Mouse (Mus musculus): ENCODE results near the gene Ipmk.
A peak's percentile ranks its signal among the peaks of the same experiment; 100 is the strongest.

Ipmk gene

DNA sequence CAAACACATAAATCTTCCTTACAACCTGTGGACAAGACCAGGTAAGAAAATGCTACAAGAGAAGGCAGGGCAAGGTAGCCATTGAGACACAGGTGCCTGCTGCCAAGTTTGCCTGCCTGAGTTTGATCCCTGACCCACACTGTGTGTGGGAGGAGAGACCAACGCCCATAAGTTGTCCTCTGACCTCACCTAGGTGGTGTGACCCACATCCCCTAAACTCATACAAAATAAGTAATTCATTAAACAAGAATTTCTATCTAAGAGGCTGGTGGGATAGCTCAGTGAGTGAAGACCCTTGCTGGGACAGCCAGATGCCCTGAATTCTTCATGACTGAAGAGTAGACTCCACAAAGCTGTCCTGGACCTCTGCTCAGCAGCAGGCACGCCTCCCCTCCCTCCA, 7.4 kb upstream of the Ipmk start:
- no peak for DNase-seq (ENCODE audit: low spot score in 2 of 2)

DNA sequence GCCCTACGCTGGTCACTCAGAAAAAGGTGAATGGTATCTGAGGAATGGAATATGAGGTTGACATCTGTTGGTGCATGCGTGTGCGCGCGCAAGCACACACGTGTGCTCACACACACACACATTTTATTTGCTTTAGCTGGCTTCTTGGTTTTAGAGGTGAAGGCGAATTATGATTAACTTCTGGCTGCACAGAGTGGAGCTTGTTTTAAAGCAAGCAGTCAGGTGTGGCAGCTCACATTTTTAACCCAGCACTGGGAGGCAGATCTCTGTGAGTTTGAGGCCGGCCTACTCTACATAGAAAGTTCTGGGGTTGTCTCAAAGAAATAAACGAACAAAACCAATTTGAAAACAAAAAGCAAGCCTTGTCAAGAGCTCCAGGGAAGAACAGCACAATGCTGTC, 6.3 kb upstream of the Ipmk start:
- DNase-seq (ENCODE audit: low spot score in 2 of 2) = no peak

DNA sequence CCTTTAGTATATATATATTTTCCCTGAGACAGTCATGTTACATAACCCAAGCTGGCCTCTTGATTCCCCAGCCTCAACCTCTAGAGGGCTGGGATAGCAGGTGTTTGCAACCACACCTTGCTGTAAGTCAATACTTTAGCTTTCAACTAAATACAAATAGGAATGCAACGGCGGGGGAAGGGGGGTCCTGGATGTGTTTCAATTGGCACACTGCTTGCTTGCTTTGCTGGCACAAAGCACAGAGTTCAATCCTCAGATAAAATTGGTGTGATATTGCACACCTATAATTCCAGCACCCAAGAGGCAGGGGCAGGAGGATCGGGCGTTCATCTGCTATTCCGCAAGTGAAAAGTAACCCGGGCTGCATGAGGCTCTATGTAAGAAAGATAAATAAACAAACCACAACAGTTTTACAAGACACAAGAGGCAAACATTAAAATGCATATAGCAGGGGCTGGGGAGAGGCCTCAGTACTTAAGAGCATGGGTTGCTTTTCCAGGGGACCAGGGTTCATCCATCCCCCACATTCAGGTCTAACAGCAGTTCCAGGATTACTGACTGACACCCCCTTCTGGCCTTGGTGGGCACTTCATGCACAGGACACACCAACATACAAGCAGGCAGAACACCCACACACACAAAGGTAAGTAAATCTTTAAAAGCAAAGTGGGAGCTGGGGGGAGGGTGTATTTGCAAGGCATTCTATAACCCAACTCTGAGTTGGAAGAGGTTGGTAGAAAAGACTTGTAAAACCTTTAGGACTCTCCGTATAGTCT, 5.3 kb upstream of the Ipmk start:
- DNase-seq (ENCODE audit: low spot score in 2 of 2) = peak in 1 of 2 experiments; percentile 50

DNA sequence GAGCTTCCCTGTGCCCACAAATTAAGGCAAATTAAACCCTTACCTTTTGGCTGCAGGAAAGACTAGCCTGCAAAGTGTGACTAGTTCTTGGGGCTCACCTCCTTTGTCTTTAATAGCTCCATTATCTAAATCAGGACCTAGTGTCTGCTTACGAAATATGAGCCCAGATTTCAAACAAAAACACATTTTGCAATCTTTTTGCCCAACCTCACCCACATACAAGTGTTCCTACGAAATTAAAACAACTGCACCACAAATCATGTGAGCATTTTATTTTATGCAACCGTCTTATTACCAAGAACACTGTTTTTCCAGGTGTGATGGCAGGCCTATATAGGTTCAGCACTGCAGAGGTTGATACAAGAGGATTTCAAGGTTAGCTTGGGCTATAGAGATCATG, 4.4 kb upstream of the Ipmk start:
- DNase-seq (ENCODE audit: low spot score in 2 of 2) = no peak

DNA sequence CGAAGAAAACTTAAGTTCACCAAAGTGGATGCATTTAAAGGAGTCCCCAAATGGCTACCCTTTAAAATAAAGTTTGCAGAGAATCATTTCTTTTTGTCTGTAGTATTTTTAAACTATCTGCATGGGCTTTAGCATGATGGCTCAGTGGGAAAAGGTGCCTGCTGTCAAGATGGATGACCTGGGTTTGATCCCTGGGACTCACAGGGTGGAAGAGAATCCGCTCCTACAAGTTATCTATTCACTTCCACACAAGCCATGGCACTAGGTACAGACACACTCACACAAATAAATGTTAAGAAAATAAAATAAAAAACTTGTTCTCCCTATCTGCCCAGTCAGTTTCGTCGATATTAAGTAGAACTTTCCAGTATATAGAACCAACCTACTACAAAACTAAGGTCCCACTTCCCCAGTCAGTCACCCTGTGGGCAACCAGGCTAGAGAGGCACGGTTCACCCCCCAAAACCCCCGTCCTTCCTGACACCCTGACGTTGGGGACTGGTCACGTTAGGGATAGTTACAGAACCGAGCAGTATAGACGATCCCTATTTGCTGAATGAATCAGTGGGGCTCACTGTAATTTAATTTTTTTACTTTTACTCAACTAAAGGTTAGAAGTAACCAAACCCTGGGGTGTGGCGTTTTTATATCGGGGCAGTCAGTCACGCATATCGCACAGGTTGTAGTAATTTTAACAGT, 3.8 kb upstream of the Ipmk start:
- DNase-seq (ENCODE audit: low spot score in 2 of 2) = peak in 1 of 2 experiments; percentile 21

DNA sequence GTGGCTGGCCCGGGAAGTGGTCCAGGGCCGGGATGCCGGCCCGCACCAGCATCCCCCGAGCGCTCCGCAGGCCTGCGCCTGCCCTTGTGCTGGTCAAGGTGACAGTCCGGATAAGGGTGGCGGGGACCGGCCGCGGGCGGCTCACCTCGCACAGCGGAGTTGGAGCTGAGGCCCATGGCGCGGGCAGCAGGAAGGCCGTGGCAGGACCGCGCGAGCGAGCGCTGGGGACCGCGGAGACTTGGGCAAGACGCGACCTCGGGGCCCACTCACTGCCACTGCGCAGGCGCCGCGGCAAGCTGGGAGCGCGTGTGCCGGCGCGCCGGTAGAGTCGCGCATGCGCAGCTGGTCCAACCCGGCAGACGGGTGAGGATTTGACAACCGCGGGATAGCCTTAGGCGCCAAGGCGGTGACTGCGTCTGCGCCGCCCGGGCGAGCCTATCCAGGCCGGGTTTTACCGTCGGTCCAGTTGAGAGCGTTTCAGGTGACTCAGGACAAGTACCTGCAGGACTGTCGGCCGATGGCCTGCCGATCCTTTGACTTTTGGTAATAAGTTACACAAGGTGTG, 2.9 kb upstream of the Ipmk start, which contains the start of gene Cisd1:
Gene Cisd1 (minus strand): TSS at position 376 of the 565 bp plus-strand sequence.
- DNase-seq (ENCODE audit: low spot score in 2 of 2) = peak; percentile 90 to 94

DNA sequence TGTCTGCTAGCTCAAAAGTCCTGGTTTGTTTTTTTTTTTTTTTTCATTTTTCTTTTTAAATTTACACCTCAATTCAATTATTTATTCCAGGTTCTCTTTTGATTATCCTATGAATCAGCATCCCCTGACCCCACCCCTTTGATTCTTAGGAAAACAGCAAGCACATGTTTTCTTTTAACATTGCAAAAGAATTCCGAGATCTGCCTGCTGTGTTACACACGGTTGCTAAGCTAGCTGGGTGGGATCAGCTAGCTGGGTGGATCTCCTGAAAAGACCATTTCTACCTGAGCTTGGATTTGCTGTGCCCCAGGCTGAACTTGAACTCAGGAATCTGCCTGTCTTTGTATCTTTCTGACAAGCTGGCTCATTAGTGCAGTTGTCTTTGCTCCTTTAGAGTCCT, 1.5 kb upstream of the Ipmk start:
- no peak for DNase-seq (ENCODE audit: low spot score in 2 of 2)

DNA sequence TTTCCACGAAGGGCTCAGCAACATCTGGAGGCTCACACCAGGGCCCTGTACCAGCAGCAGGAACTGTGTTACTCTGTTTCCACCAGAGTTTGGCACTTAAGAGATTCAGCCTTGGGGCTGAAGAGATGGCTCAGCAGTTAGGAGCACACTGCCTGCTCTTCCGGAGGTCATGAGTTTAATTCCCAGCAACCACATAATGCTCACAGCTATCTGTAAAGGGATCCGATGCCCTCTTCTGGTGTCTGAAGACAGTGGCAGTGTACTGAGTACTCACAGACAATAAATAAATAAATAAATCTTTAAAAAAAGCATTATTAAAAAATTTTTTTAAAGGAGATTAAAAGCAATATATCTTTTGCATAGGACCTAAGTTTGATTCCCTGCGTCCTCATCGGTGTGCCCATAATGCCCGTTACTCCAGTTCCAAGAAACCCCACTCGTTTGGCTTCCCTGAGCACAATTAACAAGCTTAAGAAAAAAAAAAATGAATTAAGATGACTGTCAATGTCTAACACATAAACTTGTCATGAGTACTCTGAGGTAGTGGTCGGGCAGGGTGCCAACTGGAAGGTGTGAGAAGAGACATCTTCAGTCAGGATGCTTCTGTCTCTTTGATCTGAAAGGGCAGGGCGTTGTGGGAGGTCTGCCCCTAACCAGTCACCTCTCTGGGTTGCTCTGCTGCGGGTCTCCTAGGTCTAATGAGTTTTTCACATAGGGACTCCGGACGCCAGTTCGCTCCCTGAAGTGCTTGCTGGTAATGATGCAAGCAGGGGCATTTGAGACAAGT, 648 bp upstream of the Ipmk start:
- peak; percentile 12 to 79 for DNase-seq (ENCODE audit: low spot score in 2 of 2)

DNA sequence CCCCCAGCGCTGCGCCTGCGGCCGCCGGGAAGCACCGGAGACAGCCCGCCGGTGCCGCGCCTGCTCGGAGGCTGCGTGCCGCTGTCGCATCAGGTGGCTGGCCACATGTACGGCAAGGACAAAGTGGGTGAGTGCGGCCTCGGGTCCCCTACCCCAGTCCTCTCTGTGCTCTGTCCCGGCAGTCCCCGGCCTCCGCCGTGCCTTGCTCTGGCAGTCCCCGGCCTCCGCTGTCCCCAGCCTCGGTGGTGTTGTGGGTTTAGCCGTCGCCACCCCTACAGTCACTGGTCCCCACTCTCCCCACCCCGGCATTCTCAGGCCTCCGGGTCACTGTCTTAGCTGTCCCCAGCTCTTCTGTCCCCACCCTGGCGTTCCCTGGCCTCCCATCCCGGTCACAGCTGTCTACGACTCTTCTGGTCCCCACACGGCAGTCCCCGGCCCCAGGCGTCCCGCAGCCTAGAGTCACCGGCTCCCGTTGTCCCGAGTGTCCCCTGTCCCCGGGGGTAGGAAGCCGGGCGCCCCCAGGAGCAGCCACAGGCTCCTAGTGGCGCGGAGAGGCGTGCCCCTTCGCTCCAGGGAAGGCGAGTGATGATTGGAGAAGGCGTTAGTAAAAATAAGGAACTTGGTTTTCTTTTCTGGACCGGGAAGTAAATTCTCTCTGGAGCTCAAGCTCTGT, 537 bp downstream of the Ipmk start:
- peak in 1 of 2 experiments; percentile 72 for DNase-seq (ENCODE audit: low spot score in 2 of 2)

DNA sequence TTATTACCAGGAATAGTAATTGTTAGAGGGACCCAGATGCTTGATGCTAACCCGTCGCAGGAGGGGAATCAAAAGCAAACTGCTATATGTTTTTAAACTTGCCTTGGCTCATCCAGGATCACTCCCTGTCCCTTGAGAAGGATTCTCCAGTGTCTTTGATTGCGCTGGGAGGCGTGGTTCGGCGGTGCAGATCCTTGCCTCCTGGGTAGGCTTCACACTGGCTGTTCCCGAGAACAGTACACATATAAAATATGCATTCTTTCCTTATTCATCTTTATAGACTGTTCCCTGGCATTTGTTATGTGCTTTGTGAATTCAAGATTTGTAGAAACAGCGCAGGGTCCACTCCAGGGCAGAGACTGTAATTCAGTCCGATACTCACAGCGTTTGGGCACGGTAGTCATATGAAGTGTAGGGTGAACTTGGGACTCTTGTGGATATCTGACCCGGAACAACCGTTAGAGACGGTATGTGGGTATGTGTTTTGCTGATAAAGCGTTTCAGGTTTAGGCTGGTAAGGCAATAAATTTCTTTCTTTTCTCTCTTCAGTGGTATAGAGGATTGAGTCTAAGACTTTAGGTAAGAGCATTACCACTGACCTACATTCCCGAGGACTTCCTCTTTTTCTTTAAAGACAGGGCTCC, 1.2 kb downstream of the Ipmk start:
- DNase-seq (ENCODE audit: low spot score in 2 of 2) = peak; percentile 31 to 33

DNA sequence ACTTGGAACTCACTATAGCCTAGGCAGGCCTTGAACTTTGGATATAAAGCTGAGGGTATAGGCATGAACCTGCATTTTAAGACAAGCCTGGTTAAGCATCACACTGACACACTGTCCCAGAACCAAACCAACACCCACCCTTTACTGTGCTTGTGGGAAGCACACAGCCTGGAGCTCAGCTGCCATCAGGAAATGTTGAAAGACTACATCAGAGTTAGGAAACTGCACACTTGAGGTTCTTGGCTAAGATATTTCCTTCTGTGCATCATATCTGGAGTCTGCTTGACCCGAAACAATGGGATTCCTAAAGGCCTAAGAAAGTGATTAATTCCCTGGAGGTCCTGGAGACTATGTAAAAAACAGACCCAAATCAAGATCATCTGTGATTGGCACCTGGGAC, 1.7 kb downstream of the Ipmk start:
- DNase-seq (ENCODE audit: low spot score in 2 of 2) = peak in 1 of 2 experiments; percentile 26

DNA sequence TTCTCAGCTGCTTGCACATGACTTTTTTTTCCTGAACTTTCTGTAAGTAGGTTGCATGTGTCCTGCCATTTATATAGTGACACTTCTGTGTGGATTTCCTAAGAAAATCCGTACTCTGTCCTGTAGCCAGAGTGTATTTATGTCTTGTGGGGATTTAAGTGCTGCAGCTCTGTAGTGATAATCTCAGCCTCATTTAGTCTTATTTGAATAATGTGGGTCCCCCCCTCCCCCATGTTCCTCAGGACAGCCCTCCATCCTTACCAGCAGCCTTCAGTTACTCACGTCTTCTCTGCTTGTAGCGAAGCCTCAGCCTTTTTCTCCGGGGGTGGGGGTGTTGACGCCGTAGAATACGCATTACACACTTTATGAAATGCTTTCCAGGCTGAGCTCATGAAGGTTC, 3.7 kb downstream of the Ipmk start:
- no peak for DNase-seq (ENCODE audit: low spot score in 2 of 2)

DNA sequence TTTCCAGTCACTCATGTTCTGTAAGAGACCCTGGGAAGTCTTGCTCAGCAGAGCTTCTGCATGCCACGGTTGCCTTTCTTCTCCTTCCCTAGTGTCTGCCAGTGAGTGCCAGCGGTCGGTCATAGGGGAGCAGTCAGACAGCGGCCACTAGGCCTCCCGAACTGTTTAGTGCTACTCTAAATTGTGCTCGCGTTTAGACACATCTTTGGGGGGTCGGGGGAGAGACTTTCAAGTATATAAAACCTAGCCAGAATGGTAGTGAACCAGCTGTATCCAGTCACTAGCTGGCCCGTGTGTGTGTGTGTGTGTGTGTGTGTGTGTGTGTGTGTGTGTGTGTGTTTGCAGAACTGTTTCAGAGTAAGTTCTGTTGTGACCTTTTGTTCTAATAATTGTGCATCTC, 6.3 kb downstream of the Ipmk start:
- no peak for DNase-seq (ENCODE audit: low spot score in 2 of 2)

DNA sequence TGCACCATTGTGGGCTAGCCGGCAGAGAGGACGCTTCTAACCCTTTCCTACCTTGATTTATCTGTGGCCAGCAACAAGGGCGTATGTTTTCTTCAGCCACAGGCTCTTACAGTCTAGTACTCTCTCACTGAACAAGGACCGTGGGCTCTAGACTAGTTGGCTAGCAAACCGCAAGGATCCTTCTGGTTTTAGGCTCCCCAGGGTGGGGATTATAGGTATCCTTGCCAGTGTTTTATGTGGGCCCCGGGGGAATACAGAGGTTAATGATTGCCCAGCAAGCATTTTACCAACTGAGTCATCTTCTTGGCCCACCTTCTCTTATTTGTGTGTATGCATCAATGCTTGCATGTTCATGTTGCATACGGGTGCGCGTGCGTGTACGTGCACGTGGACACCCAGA, 7.4 kb downstream of the Ipmk start:
- no peak for DNase-seq (ENCODE audit: low spot score in 2 of 2)

DNA sequence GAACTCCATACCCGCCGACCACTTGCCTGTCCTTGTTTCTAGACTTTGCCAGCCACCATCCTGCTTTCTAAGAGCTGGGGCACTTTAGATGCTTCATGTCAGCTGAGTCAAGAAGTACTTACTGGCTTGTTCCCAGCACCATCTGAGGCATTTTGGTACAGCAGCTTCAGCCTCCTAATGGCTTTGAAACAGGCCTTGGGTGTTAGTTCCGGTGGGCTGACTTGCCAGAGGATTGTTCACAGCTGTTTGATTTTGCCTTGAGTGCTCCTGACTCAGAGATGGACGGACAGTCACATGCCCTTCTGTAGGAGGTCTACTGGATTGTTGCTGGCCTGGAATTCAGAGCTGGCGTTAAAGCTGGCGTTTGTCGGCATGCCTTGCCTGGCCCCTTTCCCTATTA, 13.5 kb downstream of the Ipmk start:
- DNase-seq (ENCODE audit: low spot score in 2 of 2) = no peak

DNA sequence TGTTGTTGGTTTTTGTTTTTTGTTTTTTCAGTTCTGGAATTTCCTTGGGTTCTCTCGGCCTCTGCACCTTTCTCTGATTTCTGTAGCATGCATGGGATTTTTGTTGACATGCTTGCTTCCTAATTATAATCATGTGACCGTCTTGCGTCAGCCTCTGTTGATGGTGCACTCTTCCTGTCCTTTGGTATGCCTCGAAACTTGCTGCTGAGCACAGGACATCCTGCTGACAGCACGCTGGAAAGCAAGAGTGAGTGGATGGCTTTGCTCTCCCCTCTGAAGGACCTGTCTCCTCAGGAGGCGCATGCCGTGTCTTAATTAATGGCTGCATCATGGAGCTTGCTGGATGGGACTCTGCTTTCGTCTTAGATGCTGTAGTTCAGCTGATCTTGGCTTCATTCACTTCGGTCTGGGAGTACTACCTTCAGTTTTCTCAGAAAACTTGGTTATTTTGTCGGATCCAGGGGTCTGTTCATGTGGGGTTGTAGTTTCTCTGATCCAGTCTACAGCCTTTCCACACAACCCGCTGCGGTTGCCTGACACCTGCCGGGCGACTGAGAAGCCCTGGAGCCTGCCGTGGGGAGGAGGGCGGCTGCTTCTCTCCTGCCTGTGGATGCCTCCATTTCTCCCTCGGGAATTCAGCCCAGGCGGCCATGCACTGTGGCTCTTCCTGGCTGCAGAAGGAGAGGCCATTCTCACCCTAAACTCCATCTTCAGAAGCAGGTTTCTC, 14.4 kb downstream of the Ipmk start:
- DNase-seq (ENCODE audit: low spot score in 2 of 2) = no peak

DNA sequence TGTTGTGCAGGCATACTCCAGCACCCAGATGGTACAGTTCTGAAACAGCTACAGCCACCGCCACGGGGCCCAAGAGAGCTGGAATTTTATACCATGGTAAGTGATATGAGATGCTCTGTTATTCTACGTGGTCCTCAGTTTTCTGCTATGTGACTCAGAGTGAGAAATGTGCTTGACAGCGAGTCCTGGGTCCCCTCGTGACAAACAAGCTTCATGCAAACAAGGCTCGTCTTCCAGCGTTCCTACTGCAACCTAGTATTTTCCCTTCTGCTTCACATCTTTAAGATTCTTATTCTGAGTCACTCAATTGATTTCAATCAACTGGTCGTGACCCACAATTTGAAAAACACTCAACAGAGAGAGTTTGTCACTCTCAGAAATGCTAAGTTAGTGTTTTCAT, 15.9 kb downstream of the Ipmk start:
- DNase-seq (ENCODE audit: low spot score in 2 of 2) = no peak

DNA sequence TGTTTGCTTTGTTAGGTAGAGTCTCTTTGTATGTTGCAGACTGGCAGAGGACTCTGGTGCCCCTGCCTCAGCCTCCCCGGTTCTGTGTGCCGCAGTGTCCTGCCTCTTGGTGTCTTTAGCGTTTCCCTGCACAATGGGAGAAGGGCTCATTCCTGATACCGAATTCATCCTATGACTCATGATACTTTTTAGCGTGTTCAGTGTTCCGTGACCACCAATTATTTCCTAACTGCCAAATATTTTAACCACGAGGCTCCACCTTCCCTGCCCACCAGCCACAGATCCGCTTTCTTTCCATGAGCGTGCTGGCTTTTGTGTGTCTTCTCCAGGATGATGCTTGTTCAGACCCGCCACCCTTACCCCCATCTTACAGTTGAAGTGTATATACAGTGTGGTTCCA, 16.3 kb downstream of the Ipmk start:
- no peak for DNase-seq (ENCODE audit: low spot score in 2 of 2)

DNA sequence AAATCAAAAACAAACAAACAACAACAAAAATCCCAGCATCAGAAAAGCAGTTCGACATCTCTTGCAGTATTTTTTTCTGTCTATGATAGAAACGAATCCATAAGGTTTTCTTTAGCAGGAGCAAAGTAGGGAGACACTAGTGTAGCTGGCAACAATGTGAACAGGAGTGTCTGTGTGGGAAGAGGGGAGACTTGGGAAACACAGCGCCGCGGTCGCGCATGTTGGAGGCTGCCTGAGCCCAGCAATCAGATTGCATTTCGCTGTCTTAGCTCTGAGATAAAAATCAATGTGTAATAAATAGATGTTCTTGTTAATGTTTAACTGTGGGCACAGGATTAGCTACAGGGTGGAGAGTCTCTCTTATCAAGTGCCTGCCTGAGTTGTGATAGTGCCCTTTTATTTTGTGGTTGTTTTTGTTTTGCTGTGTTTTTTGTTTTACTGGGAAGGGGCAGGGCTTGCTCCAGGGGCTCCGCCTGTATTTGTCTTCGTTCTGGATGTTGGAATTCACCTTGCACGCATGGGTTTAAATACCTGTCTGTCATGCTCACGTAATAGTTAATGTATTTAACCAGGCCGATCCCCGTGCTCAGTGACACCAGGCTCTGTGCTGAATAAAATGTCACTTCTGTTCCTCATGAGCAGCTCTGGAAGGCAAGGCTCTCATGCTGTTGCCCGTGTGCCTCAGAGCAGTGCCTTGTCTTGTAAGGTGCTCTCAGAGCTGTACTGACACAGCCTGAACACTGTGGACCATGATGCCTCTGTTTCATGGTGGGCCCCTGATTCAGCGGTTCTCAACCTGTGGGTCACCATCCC, 20.8 kb downstream of the Ipmk start:
- DNase-seq (ENCODE audit: low spot score in 2 of 2) = no peak

DNA sequence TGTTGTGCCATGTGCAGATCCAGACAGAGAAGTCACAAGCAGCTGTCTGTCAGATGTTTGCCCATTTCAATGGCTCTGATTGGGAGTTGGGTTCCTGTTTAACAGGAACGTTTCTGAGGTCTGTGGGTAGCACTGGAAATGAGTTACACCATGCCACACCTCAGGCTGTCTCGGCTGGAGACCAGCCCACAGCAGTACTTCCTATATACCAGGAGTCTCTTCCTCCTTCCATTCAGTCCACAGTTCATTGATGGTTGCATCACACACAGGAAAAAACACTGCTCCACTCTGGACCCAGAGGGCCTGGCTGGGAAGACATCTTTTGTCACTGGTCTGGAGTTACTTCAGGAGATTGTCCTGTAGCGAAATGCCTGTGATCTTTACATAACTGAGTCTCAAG, 21.9 kb downstream of the Ipmk start:
- DNase-seq (ENCODE audit: low spot score in 2 of 2) = no peak
